Mouse (Mus musculus): ENCODE data around the gene Adcy3.
A peak's percentile ranks its signal among the peaks of the same experiment; 100 is the strongest.

Gene Adcy3

DNA sequence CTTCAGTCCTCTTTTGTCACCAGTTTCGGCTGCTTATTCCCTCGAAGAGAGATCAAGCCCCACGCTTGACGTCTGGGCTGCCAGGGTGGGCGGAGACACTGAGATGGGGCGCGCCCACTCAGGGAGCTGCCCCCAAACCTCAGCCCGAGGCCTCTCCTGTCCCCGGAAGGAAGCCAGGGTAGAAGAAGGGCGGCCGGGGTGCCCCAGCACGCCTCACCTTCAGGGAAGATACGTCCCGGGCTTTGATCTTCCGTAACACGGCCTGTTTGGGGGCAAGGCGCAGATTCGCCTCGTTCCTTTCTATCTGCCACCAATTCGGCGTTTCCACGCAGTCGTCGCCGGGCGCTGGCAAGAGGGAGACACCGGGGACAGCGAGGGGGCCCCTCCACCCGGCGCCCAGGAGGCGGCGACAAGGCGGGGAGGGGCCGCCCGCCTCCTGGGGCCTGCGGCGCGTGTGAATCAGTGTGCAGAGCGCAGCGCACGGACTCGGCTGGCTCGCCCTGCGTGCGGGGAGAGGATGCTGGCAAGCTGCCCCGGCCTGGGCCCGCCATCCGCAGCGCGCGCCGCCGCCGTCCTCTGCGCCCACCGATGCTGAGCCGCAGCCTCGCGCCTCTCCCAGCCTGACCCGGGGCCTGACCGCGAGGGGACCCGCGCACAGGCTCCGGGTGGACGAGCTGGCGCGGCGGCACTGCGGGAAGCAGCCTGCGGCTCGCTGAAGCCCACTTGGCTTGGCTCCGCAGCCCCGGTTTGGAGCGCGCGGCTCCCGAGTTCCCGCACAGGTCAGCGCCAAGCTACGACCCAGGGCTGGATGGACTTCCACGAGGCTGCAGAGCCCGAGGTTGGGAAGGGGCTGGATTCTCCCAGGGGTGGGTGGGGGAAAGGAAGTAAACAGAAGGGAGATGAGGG lies at the start of gene Adcy3:
Gene Adcy3 (plus strand): TSS at position 163 of the 906 bp plus-strand sequence.
- DNase-seq (ENCODE audit: low read depth): peak; percentile 88

DNA sequence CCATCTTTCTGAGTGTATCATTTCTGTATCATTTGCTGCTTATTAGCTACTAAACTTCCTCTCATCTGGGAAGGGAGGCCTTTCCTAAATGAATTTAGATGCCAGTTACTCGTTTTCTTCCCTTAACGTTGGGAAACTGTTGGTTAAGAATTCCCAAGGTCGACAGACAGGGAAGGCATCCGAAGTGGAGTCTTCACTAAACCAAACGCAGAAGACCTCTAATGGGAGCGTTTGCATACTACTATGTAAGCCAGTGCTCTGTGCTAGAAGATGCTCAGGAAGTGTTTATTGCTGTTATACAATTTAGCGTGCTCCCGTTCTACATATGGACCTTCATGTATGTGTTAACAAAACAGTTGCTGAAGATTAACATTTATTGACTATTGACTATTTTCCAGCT lies 49.5 kb upstream of the Adcy3 start:
- DNase-seq (ENCODE audit: low read depth): no peak

DNA sequence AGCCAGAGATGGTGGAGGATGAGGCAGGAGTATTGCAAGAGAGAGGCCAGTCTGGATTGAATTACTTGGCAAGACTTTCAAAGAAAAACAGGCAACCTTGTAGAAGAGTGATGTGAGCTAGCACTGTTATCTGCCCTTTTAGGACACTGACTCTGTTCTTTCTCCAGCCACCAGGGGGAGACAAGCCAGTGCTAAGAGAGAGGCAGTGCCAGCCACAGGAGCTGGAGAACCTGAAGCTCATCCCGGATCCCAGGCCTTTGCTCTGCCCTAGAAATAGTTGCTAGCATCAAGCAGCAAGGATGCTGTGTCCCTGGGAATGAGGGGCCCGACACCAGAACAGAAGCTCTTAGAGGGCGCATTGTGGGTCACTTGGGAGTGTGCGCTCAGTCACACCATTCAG lies 25.5 kb upstream of the Adcy3 start:
- peak; percentile 61 for DNase-seq (ENCODE audit: low read depth)

DNA sequence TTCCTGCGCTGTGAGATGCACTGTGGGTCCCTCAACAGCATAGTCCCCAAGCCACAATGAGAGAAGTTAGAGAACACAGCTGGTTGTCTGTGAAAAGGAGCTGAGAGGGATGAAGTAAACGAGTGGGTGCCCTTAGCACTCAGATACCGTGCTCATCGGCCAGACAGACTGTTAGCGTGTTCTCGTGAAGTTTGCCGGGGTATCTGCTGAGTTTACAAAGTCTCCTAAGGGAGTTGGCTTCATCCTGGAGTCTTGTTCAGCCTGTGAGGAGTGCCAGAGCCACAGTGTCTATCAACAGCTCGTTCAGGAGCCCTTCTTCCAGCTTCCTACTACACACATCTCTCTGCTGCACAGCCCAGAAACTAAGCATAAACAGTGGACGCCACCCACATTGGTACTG lies 16.8 kb upstream of the Adcy3 start:
- DNase-seq (ENCODE audit: low read depth): no peak

DNA sequence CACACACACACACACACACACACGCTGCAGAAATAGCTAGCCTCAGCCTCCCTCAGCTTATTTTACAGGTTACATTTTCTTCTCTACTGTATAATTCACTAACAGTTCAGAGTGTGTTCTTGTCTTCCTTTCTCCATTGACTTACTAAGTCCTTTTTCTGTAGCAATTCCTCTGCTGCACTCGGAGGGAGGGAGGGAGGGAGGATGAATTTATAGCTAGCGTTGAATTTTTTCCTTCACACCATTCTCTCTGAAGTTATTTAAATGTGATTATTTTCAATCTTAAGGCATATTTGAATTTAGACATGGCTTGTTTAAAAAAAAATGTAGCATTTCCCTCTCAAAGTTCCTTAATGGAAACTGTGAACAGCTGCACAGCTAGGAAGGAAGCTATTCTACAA lies 15.8 kb upstream of the Adcy3 start:
- no peak for DNase-seq (ENCODE audit: low read depth)

DNA sequence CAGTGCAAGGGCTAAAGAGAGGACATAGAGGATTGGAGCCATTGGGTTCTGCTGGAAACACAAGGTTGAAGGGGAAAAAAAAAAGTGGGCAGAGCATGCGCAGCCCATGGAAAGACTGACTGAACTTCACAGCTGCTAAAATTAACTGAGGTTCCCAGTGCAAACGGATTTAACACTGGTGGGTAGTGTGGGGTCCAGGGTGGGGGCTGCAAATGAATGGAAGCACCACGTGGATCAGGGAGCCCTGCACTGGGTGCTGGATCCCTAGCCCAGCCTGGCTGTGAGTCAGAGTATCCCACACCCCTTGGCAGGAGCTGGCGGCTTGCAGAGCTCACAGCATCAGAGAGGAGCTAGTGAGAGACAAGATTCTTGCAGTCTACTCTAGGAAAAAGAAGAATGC lies 15.3 kb upstream of the Adcy3 start:
- no peak for DNase-seq (ENCODE audit: low read depth)

DNA sequence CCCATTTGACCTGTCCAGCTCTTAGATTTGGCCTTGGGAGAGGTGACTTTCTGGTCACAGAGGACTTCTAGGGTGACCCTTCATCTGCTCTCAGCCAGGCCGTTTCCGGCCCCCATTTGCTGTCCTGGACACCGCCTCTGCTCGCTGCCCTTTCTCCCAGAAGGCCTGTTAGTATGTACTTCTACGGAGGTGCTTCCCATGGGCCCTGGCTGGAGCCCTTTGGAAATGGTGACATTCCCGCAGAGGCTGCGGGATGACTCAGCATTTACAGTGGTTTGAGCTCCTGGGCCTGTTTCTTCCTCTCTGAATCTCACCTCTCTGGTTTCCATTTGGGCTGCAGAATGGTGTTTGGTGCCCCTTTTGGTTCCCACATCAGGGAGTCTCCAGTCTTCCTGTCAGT lies 5.6 kb upstream of the Adcy3 start:
- no peak for DNase-seq (ENCODE audit: low read depth)

DNA sequence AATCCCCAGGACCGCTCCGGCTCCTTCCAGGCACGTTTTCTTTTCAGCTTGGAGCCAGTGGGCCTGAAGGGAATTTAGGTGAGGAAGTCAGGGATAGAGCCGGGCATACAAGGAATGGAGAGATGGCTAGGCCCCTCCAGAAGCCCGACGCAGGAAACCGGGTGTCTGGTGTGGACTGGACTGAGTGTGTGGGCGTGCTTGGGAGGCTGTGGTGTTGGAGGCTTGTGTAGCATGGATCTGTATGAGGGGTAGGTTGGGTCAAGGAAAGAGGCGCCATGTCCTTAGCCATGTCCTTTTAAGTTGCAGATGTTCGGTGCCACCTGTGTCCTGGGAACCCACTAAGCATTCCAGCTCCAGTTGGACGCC lies 927 bp downstream of the Adcy3 start:
- peak; percentile 16 for DNase-seq (ENCODE audit: low read depth)

DNA sequence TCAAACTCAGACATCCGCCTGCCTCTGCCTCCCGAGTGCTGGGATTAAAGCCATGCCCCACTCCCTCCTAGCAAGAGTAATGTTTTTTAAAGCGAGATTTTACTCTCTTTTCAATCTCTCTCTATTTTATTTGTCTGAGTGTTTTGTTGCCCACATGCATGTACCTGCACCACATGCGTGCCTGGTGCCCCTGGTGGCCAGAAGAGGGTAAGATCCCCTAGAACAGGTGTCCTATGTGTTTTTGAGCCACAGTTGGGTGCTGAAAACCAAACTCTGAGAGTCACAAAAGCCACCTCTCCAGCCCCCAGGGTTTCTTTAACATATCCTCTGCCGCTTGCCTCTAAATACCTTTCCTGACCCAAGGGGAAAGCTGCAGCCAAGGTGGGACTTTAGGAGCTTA lies 10.3 kb downstream of the Adcy3 start:
- no peak for DNase-seq (ENCODE audit: low read depth)

DNA sequence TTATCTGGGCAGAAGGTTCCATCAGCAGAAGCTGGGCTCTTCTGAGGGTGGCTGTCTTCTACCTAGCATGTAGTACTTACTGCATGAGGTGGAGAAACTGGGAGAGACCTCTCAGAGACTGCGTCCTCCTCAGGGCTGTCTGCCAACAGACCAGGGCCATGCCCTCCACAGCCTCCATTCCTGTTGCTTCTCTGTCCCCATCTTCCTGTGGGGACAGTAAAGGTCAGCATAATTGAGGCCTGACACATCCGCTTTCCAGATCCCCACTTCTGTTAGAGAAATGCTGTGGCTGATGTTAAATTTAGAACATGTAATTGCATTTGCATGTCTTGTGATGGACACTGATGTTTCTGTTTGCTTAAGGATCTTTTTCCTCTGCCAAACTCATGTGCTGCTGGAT lies 18.0 kb downstream of the Adcy3 start:
- DNase-seq (ENCODE audit: low read depth): no peak

DNA sequence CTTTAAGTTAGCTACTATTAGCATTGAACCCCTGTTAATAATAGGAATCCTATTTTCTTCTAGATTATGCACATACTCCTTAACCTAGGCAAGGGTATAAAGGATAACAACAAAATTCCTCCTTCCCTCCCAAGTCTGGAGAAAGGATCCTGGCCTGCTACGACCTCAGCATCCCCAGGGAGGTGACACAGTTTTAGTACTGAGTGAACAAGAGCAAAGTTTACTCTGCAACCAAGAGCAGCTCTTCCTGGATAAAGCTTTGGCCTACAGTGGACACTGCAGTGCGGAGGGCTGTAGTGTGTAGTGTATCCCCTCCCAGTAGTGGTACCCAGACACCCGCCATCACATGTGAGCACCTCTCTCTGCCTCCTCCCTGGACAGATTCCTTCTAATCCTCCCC lies 19.1 kb downstream of the Adcy3 start:
- no peak for DNase-seq (ENCODE audit: low read depth)

DNA sequence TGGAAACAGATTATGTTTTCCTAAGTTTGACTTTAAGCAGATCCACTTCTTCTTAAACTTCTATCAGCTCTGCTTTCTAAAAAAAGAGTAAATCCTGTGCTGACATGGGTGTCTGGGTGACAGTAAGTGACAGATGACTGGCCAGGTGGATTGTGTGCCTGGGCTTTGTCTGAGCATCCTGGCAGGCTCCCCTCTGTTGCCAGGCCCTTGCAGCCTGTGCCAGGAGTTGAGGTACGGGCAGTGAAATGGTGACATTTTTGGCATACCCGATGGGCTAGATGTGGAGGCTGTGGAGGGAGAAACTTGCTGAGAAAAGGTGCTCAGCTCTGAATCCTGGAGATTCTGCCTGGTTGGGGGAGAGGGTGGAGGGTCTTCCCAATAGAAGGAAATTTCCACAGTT lies 24.6 kb downstream of the Adcy3 start:
- no peak for DNase-seq (ENCODE audit: low read depth)

DNA sequence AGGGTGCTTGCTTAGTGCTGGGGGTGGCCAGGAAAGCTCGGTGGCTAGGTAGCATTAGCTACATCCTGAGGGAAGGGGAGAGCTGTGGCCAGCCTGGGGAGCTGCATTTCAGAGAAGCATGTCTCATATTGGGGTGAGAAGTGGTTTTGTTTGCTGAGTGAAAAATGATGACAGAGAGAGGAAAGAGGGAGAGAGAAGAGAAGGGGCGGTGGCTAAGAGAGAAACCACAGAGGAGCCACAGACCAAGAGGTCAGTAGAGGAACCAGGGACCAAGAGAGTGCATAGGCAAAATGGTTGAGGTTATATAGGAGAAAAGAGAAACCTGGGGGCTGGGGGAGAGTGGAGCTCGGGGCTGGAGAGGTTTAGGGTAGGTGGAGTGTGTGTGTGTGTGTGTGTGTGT lies 25.3 kb downstream of the Adcy3 start:
- DNase-seq (ENCODE audit: low read depth): no peak

DNA sequence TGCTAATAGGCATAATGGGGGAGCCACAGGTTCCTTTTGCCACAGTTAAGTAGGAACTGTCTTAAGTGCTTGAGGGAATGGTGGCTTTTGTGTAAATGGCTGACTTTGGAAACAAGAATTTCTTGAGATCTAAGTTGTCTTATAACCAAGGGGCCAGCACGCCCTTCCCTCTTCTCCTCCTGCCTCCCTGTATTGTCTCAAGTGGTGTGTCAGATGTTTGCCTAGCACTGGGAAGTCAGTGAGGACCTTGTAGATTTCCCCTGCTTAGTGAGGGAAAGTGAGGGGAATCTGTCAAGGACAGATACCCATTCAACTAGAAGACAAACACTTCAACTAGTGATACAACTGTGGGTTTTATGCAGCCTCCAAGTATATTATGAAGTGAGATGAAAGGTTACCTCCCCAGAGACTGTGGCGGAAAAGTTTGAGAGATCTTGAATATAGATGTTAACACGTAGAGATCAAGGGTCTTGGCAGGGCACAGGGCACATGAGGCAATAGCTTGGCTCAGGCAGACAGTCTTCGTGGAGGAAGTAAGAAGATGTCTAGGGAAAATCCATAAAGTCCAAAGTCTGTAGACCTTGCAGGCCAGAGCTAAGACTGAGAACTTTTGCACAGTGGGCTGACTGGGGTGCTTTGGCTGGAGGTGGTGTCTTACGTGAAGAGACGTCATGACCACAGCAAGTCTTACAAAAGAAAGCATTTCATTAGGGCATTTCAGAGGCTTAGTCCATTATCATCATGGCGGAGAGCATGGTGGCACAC lies 26.1 kb downstream of the Adcy3 start:
- no peak for DNase-seq (ENCODE audit: low read depth)

DNA sequence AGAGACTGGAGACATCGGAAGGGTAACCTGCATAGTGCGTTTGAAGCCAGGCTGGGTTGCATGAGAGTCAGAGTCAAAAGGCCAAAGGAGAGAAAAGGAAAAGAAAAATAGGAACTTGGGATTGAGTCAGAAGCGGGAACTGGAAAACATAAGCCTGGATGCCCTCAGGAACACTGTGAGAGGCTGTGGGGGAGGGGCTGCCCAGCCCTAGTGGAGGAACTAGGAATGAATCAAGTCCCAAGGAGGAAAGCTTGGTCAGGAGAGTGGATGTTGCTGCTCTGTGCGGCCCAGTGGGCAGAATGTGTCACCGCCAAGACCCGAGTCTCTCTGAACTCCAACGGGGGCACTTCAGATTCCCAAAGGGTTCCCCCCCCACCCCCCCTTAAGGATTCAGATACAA lies 27.4 kb downstream of the Adcy3 start:
- DNase-seq (ENCODE audit: low read depth): no peak

DNA sequence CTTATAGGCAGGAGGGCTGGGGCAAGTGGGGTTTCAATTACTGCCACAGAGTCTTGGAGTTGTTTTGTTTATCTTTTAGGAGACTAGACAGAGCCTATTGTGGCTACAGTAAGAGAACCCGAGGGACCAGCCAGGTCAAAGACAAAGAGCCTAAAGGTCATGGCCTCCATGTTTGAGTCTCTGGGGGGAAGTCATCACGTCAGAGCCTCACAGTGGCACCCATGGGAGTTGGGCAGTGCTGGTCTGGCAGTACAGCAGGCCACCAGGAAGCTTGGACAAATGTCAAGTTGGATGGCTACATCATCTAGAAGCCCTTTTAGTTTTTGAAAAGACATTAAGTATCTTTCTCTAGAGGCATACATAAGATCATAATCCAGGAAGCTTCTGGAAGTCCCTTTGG lies 30.0 kb downstream of the Adcy3 start:
- no peak for DNase-seq (ENCODE audit: low read depth)

DNA sequence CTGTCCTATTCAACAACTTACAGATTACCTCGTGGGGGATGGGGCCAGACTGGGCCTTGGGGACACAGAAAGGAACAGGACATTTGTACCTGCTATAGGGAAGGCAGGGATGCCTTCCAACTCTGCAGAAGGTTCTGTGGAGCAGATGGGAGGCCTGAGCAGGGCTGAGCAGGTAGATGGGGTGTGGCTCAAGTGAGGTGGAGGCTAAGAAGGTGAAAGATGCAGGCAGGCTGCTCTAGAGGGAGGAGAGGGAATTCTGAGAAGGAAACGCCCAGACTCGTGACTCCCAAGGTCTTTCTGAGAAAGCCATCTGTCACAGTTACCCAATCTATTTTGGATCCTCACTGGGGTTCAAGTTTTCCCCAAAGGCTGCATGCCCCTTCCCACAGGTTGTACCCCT lies 34.1 kb downstream of the Adcy3 start:
- no peak for DNase-seq (ENCODE audit: low read depth)

DNA sequence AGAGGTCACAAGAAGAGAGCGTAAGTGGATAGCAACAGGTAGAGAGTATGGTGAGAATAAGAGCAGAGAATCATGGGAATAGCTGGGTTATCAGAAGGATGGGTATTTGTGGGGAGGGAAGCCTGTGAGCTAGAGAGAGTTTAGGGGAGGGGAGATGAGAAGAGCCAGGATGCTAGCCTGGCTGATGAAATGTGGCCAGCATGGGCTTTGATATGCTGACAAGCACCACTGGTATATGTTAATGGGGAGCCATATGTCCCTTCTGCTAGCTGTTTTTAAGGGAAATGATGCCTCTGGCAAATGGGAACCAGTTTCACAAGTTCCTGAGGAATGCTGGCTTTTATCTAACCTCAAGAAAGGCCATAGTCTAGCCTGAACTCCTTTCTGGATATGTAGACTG lies 36.2 kb downstream of the Adcy3 start:
- DNase-seq (ENCODE audit: low read depth): no peak

DNA sequence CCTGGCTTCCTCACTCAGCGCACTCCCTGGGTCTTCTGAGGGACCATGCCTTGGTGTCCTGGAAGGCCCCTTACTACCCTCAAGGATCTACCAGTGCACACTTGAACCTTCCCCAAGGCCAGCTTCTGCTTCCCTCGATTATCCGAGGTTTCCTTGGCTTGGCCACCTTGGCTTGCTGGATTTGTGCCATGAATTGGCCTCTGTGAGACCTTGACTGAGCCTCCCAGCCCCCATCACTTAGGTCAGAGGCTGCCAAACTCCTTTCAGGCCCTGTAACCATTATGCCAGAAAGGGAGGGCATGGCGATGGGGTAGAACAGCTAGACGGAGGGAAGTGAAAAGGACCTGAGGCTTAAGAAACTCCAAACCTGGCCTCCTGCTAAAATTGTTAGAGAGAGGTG lies 36.7 kb downstream of the Adcy3 start:
- DNase-seq (ENCODE audit: low read depth): no peak

DNA sequence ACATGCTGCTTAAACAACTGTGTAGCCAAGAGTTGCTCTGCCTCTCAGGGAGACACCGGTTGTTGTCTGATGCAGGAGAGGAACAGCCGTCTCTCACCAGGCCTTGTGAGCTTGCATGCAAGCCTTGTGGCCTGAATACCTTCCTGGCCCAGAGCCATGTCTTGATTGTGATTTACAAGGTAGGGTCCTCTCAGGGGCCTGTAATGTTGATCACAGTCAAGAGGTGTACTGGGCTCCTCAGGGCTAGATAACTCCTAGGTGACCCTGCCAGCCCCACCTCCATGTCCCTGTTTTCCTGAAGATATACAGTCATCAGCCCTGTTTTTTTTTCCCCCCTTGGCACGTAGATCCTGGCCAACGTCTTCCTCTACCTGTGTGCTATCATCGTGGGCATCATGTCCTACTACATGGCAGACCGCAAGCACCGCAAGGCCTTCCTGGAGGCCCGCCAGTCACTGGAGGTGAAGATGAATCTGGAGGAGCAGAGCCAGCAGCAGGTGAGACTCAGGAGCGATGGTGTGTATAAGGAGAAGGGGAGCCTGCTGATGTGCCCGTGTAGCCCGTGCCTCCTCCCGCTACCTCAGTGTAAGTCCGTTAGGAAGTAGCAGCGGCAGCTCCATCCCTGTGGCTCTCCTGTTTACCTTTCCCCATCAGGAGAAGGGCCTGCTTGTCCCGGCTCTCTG lies 40.3 kb downstream of the Adcy3 start:
- no peak for DNase-seq (ENCODE audit: low read depth)

DNA sequence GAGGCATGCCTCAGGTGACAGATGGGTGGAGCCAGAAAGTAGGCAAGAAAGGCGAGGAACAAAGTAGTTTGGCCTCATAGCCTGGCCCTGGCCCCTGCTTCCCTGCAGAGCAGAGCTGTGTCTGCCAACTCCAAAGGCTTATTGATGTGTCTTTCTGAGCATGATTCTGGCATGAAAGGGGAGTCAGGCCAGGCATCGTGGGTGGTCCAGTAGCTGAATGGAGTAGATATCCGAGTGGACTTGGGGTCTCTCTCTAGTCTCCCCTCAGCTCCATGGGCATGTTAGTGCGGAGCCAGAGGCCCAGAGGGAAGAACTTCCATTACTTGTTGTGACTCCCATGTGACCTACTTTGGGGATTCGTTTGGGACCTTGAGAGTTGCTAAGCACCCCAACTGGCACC lies 45.9 kb downstream of the Adcy3 start:
- no peak for DNase-seq (ENCODE audit: low read depth)

DNA sequence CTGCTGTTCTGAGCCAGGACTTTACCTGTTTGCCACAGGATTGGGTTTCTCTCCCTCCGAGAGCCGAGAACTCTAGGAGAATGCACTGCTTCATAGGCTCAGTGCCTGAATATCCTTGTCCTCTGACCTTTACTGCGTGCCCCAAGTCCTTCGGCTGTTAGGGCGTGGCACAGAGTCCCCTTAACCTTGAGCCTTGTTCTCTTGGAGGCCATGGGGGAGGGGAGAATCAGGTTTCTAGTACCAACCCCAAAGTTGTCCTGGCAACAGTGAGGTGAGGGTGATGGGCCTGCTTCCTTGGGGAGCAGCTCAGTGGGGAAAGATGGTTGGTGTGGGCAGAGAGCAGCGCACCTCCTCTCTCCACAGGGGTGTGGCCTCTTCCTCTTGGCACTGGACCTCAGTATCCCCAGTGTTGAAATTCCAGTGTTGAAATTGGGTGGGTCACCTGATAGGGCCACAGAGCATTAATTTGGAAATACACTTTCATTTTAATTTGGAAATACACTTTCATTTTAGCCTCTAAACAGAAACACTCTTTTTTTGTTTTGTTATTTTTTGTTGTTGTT lies 46.8 kb downstream of the Adcy3 start:
- no peak for DNase-seq (ENCODE audit: low read depth)

DNA sequence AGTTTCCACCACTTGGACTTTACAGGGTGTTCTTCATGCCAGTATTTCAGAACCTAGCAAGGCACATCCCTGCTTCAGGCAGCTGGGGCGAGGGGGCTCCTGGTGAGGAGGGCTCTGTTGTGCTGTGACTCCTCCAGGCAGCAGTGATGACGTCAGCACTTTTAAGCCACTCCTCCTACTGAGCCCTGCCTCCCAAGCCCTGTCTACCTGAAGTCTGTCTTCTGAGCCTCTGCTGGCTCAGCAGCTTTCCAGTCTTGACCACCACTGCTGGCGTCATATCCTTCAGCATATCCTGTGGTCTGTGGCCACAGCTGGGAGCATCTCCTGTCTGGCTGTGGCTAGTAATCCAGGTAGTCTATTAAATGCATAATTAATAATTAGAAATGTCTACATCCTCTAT lies 47.6 kb downstream of the Adcy3 start:
- DNase-seq (ENCODE audit: low read depth): no peak
